Mouse (Mus musculus): Measurements from ENCODE around the gene Tns3. TPM values are rescaled to one million over a fixed set of nuclear protein-coding genes. Genes with fewer than 3 reads are reported as not detected.
A peak's percentile ranks its signal among the peaks of the same experiment; 100 is the strongest.

The Tns3 gene
- polyA plus RNA-seq, 1 experiment, result 57.4 TPM

- Histone ChIP-seq H3K27me3 (ENCODE audit: control insufficient read depth, insufficient read depth, insufficient read length) (no peaks in the 10 kb centered on the region), H3K79me2 (ENCODE audit: control insufficient read depth, insufficient read depth) (no peaks in the 10 kb centered on the region), H3K36me3 (ENCODE audit: control insufficient read depth, insufficient read depth) (no peaks in the 10 kb centered on the region), H3K79me3 (ENCODE audit: low read depth) (no peaks in the 10 kb centered on the region), H3ac (ENCODE audit: control insufficient read depth, insufficient read length, low read depth) (no peak overlapping the region), H3K4me3 (ENCODE audit: insufficient read depth, poor library complexity, severe bottlenecking) (no peak overlapping the region)
- TF ChIP-seq MYOG (IDR thresholded peaks at IDR 0.05; ENCODE audit: control insufficient read depth, extremely low read depth, insufficient read length) (no peak), FOSL1 (IDR thresholded peaks at IDR 0.05; ENCODE audit: insufficient read depth, low read length, poor library complexity, severe bottlenecking) (no peak), MAX (IDR thresholded peaks at IDR 0.05) (no peak), CEBPB (IDR thresholded peaks at IDR 0.05; ENCODE audit: low read depth) (no peak), CTCF (IDR thresholded peaks at IDR 0.05; ENCODE audit: control insufficient read depth, insufficient read depth, insufficient read length) (no peak), MYOD1 (IDR thresholded peaks at IDR 0.05; ENCODE audit: control insufficient read depth, insufficient read length, low read depth) (no peak), USF1 (IDR thresholded peaks at IDR 0.05; ENCODE audit: low read depth) (no peak)
Observed at GRCm38 (mm10) chr11:8688907-8689306, 24.6 kb upstream of the Tns3 start.

GRCm38 (mm10) chr11:8686501-8686900, 22.2 kb upstream of the Tns3 start:
- H3K4me3 ChIP-seq (ENCODE audit: insufficient read depth, poor library complexity, severe bottlenecking), result no peak overlapping the region
- no peaks in the 10 kb centered on the region for H3K27me3 ChIP-seq (ENCODE audit: control insufficient read depth, insufficient read depth, insufficient read length)
- TF ChIP-seq MYOG (IDR thresholded peaks at IDR 0.05; ENCODE audit: control insufficient read depth, extremely low read depth, insufficient read length), result no peak
- TF ChIP-seq FOSL1 (IDR thresholded peaks at IDR 0.05; ENCODE audit: insufficient read depth, low read length, poor library complexity, severe bottlenecking), result no peak
- no peak for TF ChIP-seq USF1 (IDR thresholded peaks at IDR 0.05; ENCODE audit: low read depth)
- no peak for TF ChIP-seq MYOD1 (IDR thresholded peaks at IDR 0.05; ENCODE audit: control insufficient read depth, insufficient read length, low read depth)
- TF ChIP-seq CTCF (IDR thresholded peaks at IDR 0.05; ENCODE audit: control insufficient read depth, insufficient read depth, insufficient read length), result no peak
- TF ChIP-seq MAX (IDR thresholded peaks at IDR 0.05), result no peak
- no peak for TF ChIP-seq CEBPB (IDR thresholded peaks at IDR 0.05; ENCODE audit: low read depth)
- no peaks in the 10 kb centered on the region for H3K36me3 ChIP-seq (ENCODE audit: control insufficient read depth, insufficient read depth)
- no peaks in the 10 kb centered on the region for H3K79me3 ChIP-seq (ENCODE audit: low read depth)
- no peaks in the 10 kb centered on the region for H3K79me2 ChIP-seq (ENCODE audit: control insufficient read depth, insufficient read depth)
- no peak overlapping the region for H3ac ChIP-seq (ENCODE audit: control insufficient read depth, insufficient read length, low read depth)

GRCm38 (mm10) chr11:8686061-8686460, 21.7 kb upstream of the Tns3 start:
- no peak overlapping the region for H3K4me3 ChIP-seq (ENCODE audit: insufficient read depth, poor library complexity, severe bottlenecking)
- no peaks in the 10 kb centered on the region for H3K27me3 ChIP-seq (ENCODE audit: control insufficient read depth, insufficient read depth, insufficient read length)
- H3K79me3 ChIP-seq (ENCODE audit: low read depth), result no peaks in the 10 kb centered on the region
- H3K36me3 ChIP-seq (ENCODE audit: control insufficient read depth, insufficient read depth), result no peaks in the 10 kb centered on the region
- H3ac ChIP-seq (ENCODE audit: control insufficient read depth, insufficient read length, low read depth), result no peak overlapping the region
- no peaks in the 10 kb centered on the region for H3K79me2 ChIP-seq (ENCODE audit: control insufficient read depth, insufficient read depth)
- TF ChIP-seq FOSL1 (IDR thresholded peaks at IDR 0.05; ENCODE audit: insufficient read depth, low read length, poor library complexity, severe bottlenecking), result no peak
- TF ChIP-seq USF1 (IDR thresholded peaks at IDR 0.05; ENCODE audit: low read depth), result no peak
- no peak for TF ChIP-seq MYOD1 (IDR thresholded peaks at IDR 0.05; ENCODE audit: control insufficient read depth, insufficient read length, low read depth)
- no peak for TF ChIP-seq CEBPB (IDR thresholded peaks at IDR 0.05; ENCODE audit: low read depth)
- no peak for TF ChIP-seq MAX (IDR thresholded peaks at IDR 0.05)
- no peak for TF ChIP-seq MYOG (IDR thresholded peaks at IDR 0.05; ENCODE audit: control insufficient read depth, extremely low read depth, insufficient read length)
- no peak for TF ChIP-seq CTCF (IDR thresholded peaks at IDR 0.05; ENCODE audit: control insufficient read depth, insufficient read depth, insufficient read length)

- H3ac ChIP-seq (ENCODE audit: control insufficient read depth, insufficient read length, low read depth), result no peak overlapping the region
- no peaks in the 10 kb centered on the region for H3K27me3 ChIP-seq (ENCODE audit: control insufficient read depth, insufficient read depth, insufficient read length)
- H3K4me3 ChIP-seq (ENCODE audit: insufficient read depth, poor library complexity, severe bottlenecking), result no peak overlapping the region
- no peaks in the 10 kb centered on the region for H3K79me2 ChIP-seq (ENCODE audit: control insufficient read depth, insufficient read depth)
- no peaks in the 10 kb centered on the region for H3K79me3 ChIP-seq (ENCODE audit: low read depth)
- TF ChIP-seq USF1 (IDR thresholded peaks at IDR 0.05; ENCODE audit: low read depth), result no peak
- peak; percentile 76 for TF ChIP-seq MAX (IDR thresholded peaks at IDR 0.05)
- TF ChIP-seq CEBPB (IDR thresholded peaks at IDR 0.05; ENCODE audit: low read depth), result peak; percentile 66
- no peak for TF ChIP-seq MYOG (IDR thresholded peaks at IDR 0.05; ENCODE audit: control insufficient read depth, extremely low read depth, insufficient read length)
- no peak for TF ChIP-seq CTCF (IDR thresholded peaks at IDR 0.05; ENCODE audit: control insufficient read depth, insufficient read depth, insufficient read length)
- peak; percentile 66 for TF ChIP-seq MYOD1 (IDR thresholded peaks at IDR 0.05; ENCODE audit: control insufficient read depth, insufficient read length, low read depth)
- peak; percentile 41 for TF ChIP-seq FOSL1 (IDR thresholded peaks at IDR 0.05; ENCODE audit: insufficient read depth, low read length, poor library complexity, severe bottlenecking)
- no peaks in the 10 kb centered on the region for H3K36me3 ChIP-seq (ENCODE audit: control insufficient read depth, insufficient read depth)
Observed at GRCm38 (mm10) chr11:8685195-8685594, 20.9 kb upstream of the Tns3 start.

- Histone ChIP-seq H3K36me3 (ENCODE audit: control insufficient read depth, insufficient read depth) (no peaks in the 10 kb centered on the region), H3K4me3 (ENCODE audit: insufficient read depth, poor library complexity, severe bottlenecking) (no peak overlapping the region), H3ac (ENCODE audit: control insufficient read depth, insufficient read length, low read depth) (no peak overlapping the region), H3K79me2 (ENCODE audit: control insufficient read depth, insufficient read depth) (no peaks in the 10 kb centered on the region), H3K79me3 (ENCODE audit: low read depth) (no peaks in the 10 kb centered on the region), H3K27me3 (ENCODE audit: control insufficient read depth, insufficient read depth, insufficient read length) (no peaks in the 10 kb centered on the region)
- TF ChIP-seq MYOD1 (IDR thresholded peaks at IDR 0.05; ENCODE audit: control insufficient read depth, insufficient read length, low read depth) (no peak), CTCF (IDR thresholded peaks at IDR 0.05; ENCODE audit: control insufficient read depth, insufficient read depth, insufficient read length) (no peak), CEBPB (IDR thresholded peaks at IDR 0.05; ENCODE audit: low read depth) (no peak), MAX (IDR thresholded peaks at IDR 0.05) (no peak), MYOG (IDR thresholded peaks at IDR 0.05; ENCODE audit: control insufficient read depth, extremely low read depth, insufficient read length) (no peak), USF1 (IDR thresholded peaks at IDR 0.05; ENCODE audit: low read depth) (no peak), FOSL1 (IDR thresholded peaks at IDR 0.05; ENCODE audit: insufficient read depth, low read length, poor library complexity, severe bottlenecking) (no peak)
Observed at GRCm38 (mm10) chr11:8684262-8684661, 19.9 kb upstream of the Tns3 start.

GRCm38 (mm10) chr11:8681356-8681755, 17.0 kb upstream of the Tns3 start:
- Histone ChIP-seq H3K4me3 (ENCODE audit: insufficient read depth, poor library complexity, severe bottlenecking) (no peak overlapping the region), H3K36me3 (ENCODE audit: control insufficient read depth, insufficient read depth) (no peaks in the 10 kb centered on the region), H3ac (ENCODE audit: control insufficient read depth, insufficient read length, low read depth) (no peak overlapping the region), H3K79me3 (ENCODE audit: low read depth) (no peaks in the 10 kb centered on the region), H3K27me3 (ENCODE audit: control insufficient read depth, insufficient read depth, insufficient read length) (no peaks in the 10 kb centered on the region), H3K79me2 (ENCODE audit: control insufficient read depth, insufficient read depth) (no peaks in the 10 kb centered on the region)
- TF ChIP-seq MAX (IDR thresholded peaks at IDR 0.05), result no peak
- TF ChIP-seq CTCF (IDR thresholded peaks at IDR 0.05; ENCODE audit: control insufficient read depth, insufficient read depth, insufficient read length), result no peak
- TF ChIP-seq FOSL1 (IDR thresholded peaks at IDR 0.05; ENCODE audit: insufficient read depth, low read length, poor library complexity, severe bottlenecking), result no peak
- no peak for TF ChIP-seq USF1 (IDR thresholded peaks at IDR 0.05; ENCODE audit: low read depth)
- no peak for TF ChIP-seq CEBPB (IDR thresholded peaks at IDR 0.05; ENCODE audit: low read depth)
- no peak for TF ChIP-seq MYOG (IDR thresholded peaks at IDR 0.05; ENCODE audit: control insufficient read depth, extremely low read depth, insufficient read length)
- TF ChIP-seq MYOD1 (IDR thresholded peaks at IDR 0.05; ENCODE audit: control insufficient read depth, insufficient read length, low read depth), result no peak

Measured in C2C12 (cell line).